Mouse (Mus musculus): ENCODE results near the gene Tll1. TPM values are rescaled to one million over a fixed set of nuclear protein-coding genes. Genes with fewer than 3 reads are reported as not detected.
A peak's percentile ranks its signal among the peaks of the same experiment; 100 is the strongest.

Tll1 gene
- polyA plus RNA-seq, 1 experiment from 2014 or later, result 2.2 TPM

DNA sequence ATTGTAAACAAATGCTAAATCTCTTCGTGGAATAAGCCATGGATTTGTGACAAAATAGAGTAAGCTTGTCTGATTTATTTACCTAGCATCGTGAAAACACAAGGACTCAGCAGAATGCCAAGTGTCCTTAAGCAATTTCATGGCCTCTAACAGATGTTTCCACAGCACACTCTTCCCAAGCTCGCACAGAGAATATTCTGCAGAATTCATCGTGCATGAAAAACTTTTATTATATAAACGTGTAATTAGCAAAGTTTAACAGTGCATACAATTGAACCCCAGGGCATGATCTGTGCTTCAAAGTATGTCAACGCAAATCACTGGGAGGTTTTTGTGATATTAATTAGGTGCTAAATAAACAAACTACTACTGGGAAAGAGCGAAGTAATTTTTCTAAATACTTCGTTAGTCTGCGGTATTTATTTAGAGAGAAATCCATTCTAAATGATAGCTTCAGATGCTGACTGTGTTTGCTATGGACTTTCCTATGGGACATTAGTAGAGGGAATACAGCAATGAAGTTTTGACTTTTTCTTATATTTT is 158.0 kb downstream of the Tll1 start:
- no peak for ATAC-seq (ENCODE audit: insufficient read depth, low FRiP score, low TSS enrichment)

DNA sequence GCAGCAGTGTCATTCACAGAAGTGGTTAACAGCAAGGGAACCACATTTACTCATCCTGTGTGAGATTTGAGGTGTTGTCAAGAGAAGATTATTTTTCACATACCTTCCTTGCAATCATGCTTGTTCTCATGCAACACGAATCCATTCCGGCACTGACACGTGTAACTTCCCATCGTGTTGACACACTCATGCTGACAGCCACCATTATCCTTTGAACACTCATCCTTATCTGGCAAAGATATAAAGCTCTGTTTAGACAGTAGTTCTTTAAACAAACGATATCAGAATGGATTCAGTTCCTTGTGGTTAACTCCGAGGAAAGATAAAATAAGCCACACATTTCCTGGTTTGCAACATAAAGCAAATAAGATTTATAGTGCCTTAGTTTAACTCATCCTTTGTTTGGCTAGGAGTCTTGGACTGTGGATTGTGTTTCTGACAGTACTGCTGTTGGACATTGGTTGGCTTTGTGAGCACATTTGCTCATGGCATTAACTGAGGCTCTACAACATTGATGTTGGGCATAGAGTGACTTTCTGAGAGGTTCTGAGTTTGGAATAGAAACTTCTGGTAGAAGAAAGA is 164.7 kb downstream of the Tll1 start:
- DNase-seq (ENCODE audit: low spot score) (no peak), ATAC-seq (ENCODE audit: insufficient read depth, low FRiP score, low TSS enrichment) (no peak)
- no peak overlapping the region for H3K4me3 ChIP-seq (ENCODE audit: low read depth, low read length)

More for the DNA sequence above, 158.0 kb downstream of the Tll1 start:
- 57% methylated on average over 9 of the region's 9 CpGs for WGBS
- Histone ChIP-seq H3K27ac (ENCODE audit: low read depth, low read length) (no peak overlapping the region), H3K27me3 (ENCODE audit: control insufficient read depth, insufficient read depth, low read length) (no peaks in the 10 kb centered on the region), H3K4me2 (ENCODE audit: low read depth) (no peak overlapping the region), H3K9ac (ENCODE audit: low read length) (no peak overlapping the region), H3K4me3 (ENCODE audit: low read depth, low read length) (no peak overlapping the region), H3K36me3 (ENCODE audit: control insufficient read depth, insufficient read depth, low read length) (no peaks in the 10 kb centered on the region), H3K4me1 (ENCODE audit: control insufficient read depth, insufficient read depth, low read length) (0 out of 2 replicates have a peak, but pooled peaks cover 4% of the 10 kb centered on the region), H3K9me3 (ENCODE audit: control insufficient read depth, low read length) (no peaks in the 10 kb centered on the region)
- no peak for DNase-seq (ENCODE audit: low spot score)

DNA sequence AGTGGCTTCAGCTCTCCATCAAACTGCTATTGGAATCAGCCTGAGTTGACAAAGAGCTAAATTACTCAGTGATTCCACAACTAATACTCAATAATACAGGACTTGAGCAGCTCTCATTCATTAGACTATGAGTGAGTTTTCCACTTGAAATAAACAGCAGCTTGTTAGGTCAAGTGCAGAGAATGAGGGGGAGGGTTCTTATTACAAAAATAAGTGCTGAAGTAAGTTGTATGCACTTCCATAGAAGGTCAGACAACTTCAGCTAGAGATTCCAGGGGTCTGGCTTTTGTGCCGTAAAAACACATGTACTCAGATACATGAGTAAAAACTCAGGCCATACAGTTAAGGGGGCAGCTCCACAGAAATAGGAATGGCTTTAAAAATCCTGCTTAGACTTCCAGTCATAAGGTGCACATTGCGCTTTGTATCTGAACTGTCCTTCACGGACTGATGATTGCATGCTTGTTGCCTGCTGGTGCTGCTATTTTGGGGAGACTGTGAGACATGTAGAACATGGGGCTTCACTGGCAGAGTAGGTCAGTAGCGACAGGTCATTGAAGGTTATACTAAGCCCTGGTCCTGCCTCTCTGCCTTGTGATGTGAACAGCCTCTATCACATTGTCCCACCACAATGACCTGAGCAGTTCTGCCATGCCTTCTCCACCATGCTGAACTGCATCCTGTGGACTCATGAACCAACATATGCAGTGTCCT is 175.2 kb downstream of the Tll1 start:
- Histone ChIP-seq H3K27ac (ENCODE audit: low read depth, low read length) (no peak overlapping the region), H3K4me1 (ENCODE audit: control insufficient read depth, insufficient read depth, low read length) (no peaks in the 10 kb centered on the region), H3K36me3 (ENCODE audit: control insufficient read depth, insufficient read depth, low read length) (no peaks in the 10 kb centered on the region), H3K4me2 (ENCODE audit: low read depth) (no peak overlapping the region), H3K9me3 (ENCODE audit: control insufficient read depth, low read length) (no peaks in the 10 kb centered on the region), H3K9ac (ENCODE audit: low read length) (no peak overlapping the region), H3K27me3 (ENCODE audit: control insufficient read depth, insufficient read depth, low read length) (no peaks in the 10 kb centered on the region), H3K4me3 (ENCODE audit: low read depth, low read length) (no peak overlapping the region)
- WGBS, result 84% methylated on average over 4 of the region's 4 CpGs
- no peak for DNase-seq (ENCODE audit: low spot score)
- ATAC-seq (ENCODE audit: insufficient read depth, low FRiP score, low TSS enrichment), result no peak

More for the DNA sequence above, 164.7 kb downstream of the Tll1 start:
- Histone ChIP-seq H3K27ac (ENCODE audit: low read depth, low read length) (no peak overlapping the region), H3K4me2 (ENCODE audit: low read depth) (no peak overlapping the region), H3K36me3 (ENCODE audit: control insufficient read depth, insufficient read depth, low read length) (no peaks in the 10 kb centered on the region), H3K27me3 (ENCODE audit: control insufficient read depth, insufficient read depth, low read length) (no peaks in the 10 kb centered on the region), H3K9me3 (ENCODE audit: control insufficient read depth, low read length) (no peaks in the 10 kb centered on the region), H3K9ac (ENCODE audit: low read length) (no peak overlapping the region), H3K4me1 (ENCODE audit: control insufficient read depth, insufficient read depth, low read length) (no peaks in the 10 kb centered on the region)
- 78% methylated on average over 6 of the region's 6 CpGs for WGBS

DNA sequence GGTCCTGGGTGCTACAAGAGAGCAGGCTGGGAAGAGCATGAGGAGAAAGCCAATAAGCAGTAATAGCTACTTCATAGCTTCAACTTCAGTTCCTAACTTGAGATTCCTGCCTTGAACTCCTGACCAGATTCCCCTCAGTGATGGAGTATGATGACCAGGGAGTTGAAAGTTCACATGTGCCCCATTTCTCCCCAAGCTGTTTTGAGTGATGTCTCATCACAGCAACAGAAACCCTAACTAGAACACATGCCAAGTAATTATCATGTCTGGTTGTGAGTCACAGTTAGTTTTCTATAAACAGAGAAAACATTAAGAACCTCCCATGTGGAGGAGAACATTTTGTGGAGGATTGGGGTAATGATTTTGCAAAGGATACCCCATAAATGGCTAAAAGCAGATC is 176.0 kb downstream of the Tll1 start:
- Histone ChIP-seq H3K4me3 (ENCODE audit: low read depth, low read length) (no peak overlapping the region), H3K4me1 (ENCODE audit: control insufficient read depth, insufficient read depth, low read length) (no peaks in the 10 kb centered on the region), H3K9me3 (ENCODE audit: control insufficient read depth, low read length) (no peaks in the 10 kb centered on the region), H3K36me3 (ENCODE audit: control insufficient read depth, insufficient read depth, low read length) (no peaks in the 10 kb centered on the region), H3K4me2 (ENCODE audit: low read depth) (no peak overlapping the region), H3K27me3 (ENCODE audit: control insufficient read depth, insufficient read depth, low read length) (no peaks in the 10 kb centered on the region), H3K27ac (ENCODE audit: low read depth, low read length) (no peak overlapping the region), H3K9ac (ENCODE audit: low read length) (no peak overlapping the region)
- no peak for DNase-seq (ENCODE audit: low spot score)
- no peak for ATAC-seq (ENCODE audit: insufficient read depth, low FRiP score, low TSS enrichment)

DNA sequence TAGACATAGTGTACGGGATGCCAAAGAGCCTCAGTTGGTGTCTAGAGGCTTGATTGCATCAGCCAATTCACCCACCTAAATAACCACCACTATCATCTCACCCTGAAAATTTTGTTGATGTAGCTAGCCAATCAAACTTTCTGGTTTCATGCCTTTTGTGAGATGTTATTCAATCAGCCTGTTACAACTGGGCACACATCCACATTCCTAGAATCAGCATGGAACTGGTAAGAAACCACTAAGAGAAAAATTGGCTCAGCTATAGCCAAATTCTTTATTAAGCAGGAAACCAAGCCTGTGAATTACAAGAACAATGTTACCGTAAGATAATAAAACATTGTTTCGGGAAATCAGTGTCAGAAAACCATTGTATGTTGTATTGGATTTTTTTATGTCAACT is 176.5 kb downstream of the Tll1 start:
- ATAC-seq (ENCODE audit: insufficient read depth, low FRiP score, low TSS enrichment) (no peak), DNase-seq (ENCODE audit: low spot score) (no peak)
- WGBS, result 89% methylated on average over 3 of the region's 3 CpGs
- H3K9me3 ChIP-seq (ENCODE audit: control insufficient read depth, low read length), result no peaks in the 10 kb centered on the region
- H3K4me3 ChIP-seq (ENCODE audit: low read depth, low read length), result no peak overlapping the region
- no peak overlapping the region for H3K27ac ChIP-seq (ENCODE audit: low read depth, low read length)
- H3K27me3 ChIP-seq (ENCODE audit: control insufficient read depth, insufficient read depth, low read length), result no peaks in the 10 kb centered on the region
- H3K9ac ChIP-seq (ENCODE audit: low read length), result no peak overlapping the region
- no peaks in the 10 kb centered on the region for H3K36me3 ChIP-seq (ENCODE audit: control insufficient read depth, insufficient read depth, low read length)
- H3K4me2 ChIP-seq (ENCODE audit: low read depth), result no peak overlapping the region
- no peaks in the 10 kb centered on the region for H3K4me1 ChIP-seq (ENCODE audit: control insufficient read depth, insufficient read depth, low read length)

DNA sequence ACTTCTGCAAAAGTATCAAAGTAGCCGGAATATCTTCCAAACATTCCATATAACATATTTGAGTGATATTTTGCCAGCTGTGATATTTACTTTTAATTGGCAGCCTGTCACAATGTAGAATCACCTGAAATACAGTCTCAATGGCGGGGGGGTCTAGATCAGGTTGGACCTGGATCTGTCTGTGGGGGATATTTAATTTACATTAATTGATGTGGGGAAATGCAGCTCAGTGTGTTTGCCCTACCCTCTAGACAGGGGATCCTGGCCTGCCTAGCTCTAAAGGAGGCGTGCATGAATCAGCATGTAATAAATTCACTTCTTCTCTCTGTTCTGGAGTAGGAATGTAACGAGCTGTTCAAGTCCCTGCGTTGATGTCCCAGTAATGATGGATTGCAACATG is 181.7 kb downstream of the Tll1 start:
- Histone ChIP-seq H3K4me2 (ENCODE audit: low read depth) (no peak overlapping the region), H3K9me3 (ENCODE audit: control insufficient read depth, low read length) (no peaks in the 10 kb centered on the region), H3K27me3 (ENCODE audit: control insufficient read depth, insufficient read depth, low read length) (no peaks in the 10 kb centered on the region), H3K4me1 (ENCODE audit: control insufficient read depth, insufficient read depth, low read length) (no peaks in the 10 kb centered on the region), H3K27ac (ENCODE audit: low read depth, low read length) (no peak overlapping the region), H3K4me3 (ENCODE audit: low read depth, low read length) (no peak overlapping the region), H3K36me3 (ENCODE audit: control insufficient read depth, insufficient read depth, low read length) (no peaks in the 10 kb centered on the region), H3K9ac (ENCODE audit: low read length) (no peak overlapping the region)
- ATAC-seq (ENCODE audit: insufficient read depth, low FRiP score, low TSS enrichment) (0 out of 2 replicates have a peak, but pooled peaks have one; percentile 7), DNase-seq (ENCODE audit: low spot score) (no peak)
- WGBS, result 79% methylated on average over 5 of the region's 5 CpGs

DNA sequence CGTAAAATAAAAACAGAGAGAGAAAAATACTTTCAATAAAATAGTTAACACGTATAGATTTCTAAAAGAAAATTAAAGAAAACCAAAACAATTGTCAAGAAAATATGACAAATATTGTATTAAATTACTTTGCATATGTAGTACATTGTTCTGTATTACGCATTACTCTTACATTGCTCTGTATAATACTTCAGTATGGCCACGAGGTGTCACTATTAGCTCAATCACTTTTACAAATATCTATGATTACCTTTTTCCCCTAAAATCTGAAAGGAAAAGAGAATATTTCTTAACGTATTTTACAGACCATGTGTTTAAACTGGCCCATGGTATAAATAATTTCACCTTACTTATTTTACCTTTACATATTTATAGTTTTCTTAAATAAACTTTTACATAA is 182.5 kb downstream of the Tll1 start:
- no peaks in the 10 kb centered on the region for H3K4me1 ChIP-seq (ENCODE audit: control insufficient read depth, insufficient read depth, low read length)
- peak; percentile 21 for DNase-seq (ENCODE audit: low spot score)
- no peak overlapping the region for H3K4me3 ChIP-seq (ENCODE audit: low read depth, low read length)
- no peaks in the 10 kb centered on the region for H3K36me3 ChIP-seq (ENCODE audit: control insufficient read depth, insufficient read depth, low read length)
- H3K9ac ChIP-seq (ENCODE audit: low read length), result no peak overlapping the region
- no peak overlapping the region for H3K27ac ChIP-seq (ENCODE audit: low read depth, low read length)
- peak; percentile 69; the same call in 1 of the 2 replicates for ATAC-seq (ENCODE audit: insufficient read depth, low FRiP score, low TSS enrichment)
- H3K27me3 ChIP-seq (ENCODE audit: control insufficient read depth, insufficient read depth, low read length), result no peaks in the 10 kb centered on the region
- H3K9me3 ChIP-seq (ENCODE audit: control insufficient read depth, low read length), result no peaks in the 10 kb centered on the region
- 36% methylated on average over 5 of the region's 5 CpGs for WGBS
- H3K4me2 ChIP-seq (ENCODE audit: low read depth), result no peak overlapping the region

DNA sequence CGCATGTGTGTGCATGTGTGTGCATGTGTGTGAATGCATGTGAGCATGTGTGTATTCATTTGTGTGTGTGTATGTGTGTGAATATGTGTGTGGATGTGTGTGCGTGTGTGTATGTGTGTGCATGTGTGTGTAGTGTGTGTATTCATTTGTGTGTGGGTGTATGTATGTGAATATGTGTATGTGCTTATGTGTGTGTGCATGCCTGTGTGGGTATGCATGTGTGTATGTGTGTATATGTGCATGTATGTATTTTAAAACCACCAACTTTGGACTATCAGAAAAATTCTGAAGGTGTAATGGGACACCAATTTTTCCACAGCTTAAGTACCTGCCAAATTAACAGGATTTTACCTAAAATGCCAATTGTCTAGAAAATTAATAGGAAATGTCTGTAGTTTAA is 183.0 kb downstream of the Tll1 start:
- Histone ChIP-seq H3K4me2 (ENCODE audit: low read depth) (no peak overlapping the region), H3K27ac (ENCODE audit: low read depth, low read length) (no peak overlapping the region), H3K4me3 (ENCODE audit: low read depth, low read length) (no peak overlapping the region), H3K36me3 (ENCODE audit: control insufficient read depth, insufficient read depth, low read length) (no peaks in the 10 kb centered on the region), H3K9me3 (ENCODE audit: control insufficient read depth, low read length) (no peaks in the 10 kb centered on the region), H3K27me3 (ENCODE audit: control insufficient read depth, insufficient read depth, low read length) (no peaks in the 10 kb centered on the region), H3K9ac (ENCODE audit: low read length) (no peak overlapping the region), H3K4me1 (ENCODE audit: control insufficient read depth, insufficient read depth, low read length) (no peaks in the 10 kb centered on the region)
- DNase-seq (ENCODE audit: low spot score) (no peak), ATAC-seq (ENCODE audit: insufficient read depth, low FRiP score, low TSS enrichment) (no peak)
- 89% methylated on average over 2 of the region's 2 CpGs for WGBS
